Mouse (Mus musculus) kidney, adult 2 months (tissue): ENCODE data around the gene Snx29. TPM values are rescaled to one million over a fixed set of nuclear protein-coding genes. Genes with fewer than 3 reads are reported as not detected.
A peak's percentile ranks its signal among the peaks of the same experiment; 100 is the strongest.

Experiments used
- DNase-seq: peaks from one replicate; pipeline ENCODE4 v3.0.0; 2021
- H3K27ac ChIP-seq: fragments of 200-500 bp; 2 replicates; pipeline ENCODE4 v1.5.1; 2012; ENCODE audit warnings: low read depth, low read length, control low read depth, inconsistent platforms; ENCODE audit not compliant: insufficient read depth
- H3K27me3 ChIP-seq: fragments of 200-500 bp; replicated peaks from 2 replicates; pipeline ENCODE4 v1.6.1; 2012; ENCODE audit warnings: mild to moderate bottlenecking, moderate library complexity, low read length, inconsistent platforms; ENCODE audit not compliant: control insufficient read depth, insufficient read depth
- H3K36me3 ChIP-seq: fragments of 200-500 bp; 2 replicates; pipeline ENCODE4 v1.6.1; 2012; ENCODE audit warnings: mild to moderate bottlenecking, moderate library complexity, low read length, inconsistent platforms; ENCODE audit not compliant: control insufficient read depth, insufficient read depth
- H3K4me1 ChIP-seq: fragments of 200-500 bp; 2 replicates; pipeline ENCODE4 v1.6.1; 2011; ENCODE audit warnings: low read length; ENCODE audit not compliant: control insufficient read depth, insufficient read depth
- H3K4me3 ChIP-seq: fragments of 200-500 bp; 2 replicates; pipeline ENCODE4 v1.5.1; 2011; ENCODE audit warnings: mild to moderate bottlenecking, low read depth, low read length, control low read depth; ENCODE audit not compliant: insufficient read depth
- CTCF ChIP-seq: fragments of 200-500 bp; conservative IDR thresholded peaks from 2 replicates; pipeline ENCODE4 v1.5.1; 2011; ENCODE audit warnings: low read depth, mild to moderate bottlenecking, control low read depth, low read length, moderate library complexity, mixed read lengths; ENCODE audit not compliant: insufficient read depth, insufficient read length
- POLR2A ChIP-seq: fragments of 200-500 bp; IDR thresholded peaks from one replicate; pipeline ENCODE4 v1.6.1; 2011; ENCODE audit warnings: low read depth, low read length, control low read depth
- WGBS: fragments of 180-500 bp; shearing (Covaris S2); methylation state at CpG from one replicate; pipeline ENCODE4 v1.1.7; 2018; 5-methylcytosine and 5-hydroxymethylcytosine counted together
- polyA plus RNA-seq: library from polyadenylated mRNA; depleted of rRNA; stranded (reverse); fragments of >200 nt; gene quantifications from 2 replicates; pipeline ENCODE4 v1.2.3, GENCODE M21; 2012

Snx29 gene
- polyA plus RNA-seq, 1 experiment, result 64.8 TPM

GRCm38 (mm10) chr16:11561714-11562113 lies 239.0 kb downstream of the Snx29 start:
- Histone ChIP-seq H3K36me3 (no peaks in the 10 kb centered on the region), H3K27ac (no peak overlapping the region), H3K4me1 (peaks cover 28% of the 10 kb centered on the region), H3K27me3 (no peaks in the 10 kb centered on the region), H3K4me3 (no peak overlapping the region)
- WGBS, result 92% methylated on average over 2 of the region's 2 CpGs
- TF ChIP-seq CTCF (no peak), POLR2A (no peak)
- no peak for DNase-seq

GRCm38 (mm10) chr16:11563846-11564245 lies 241.1 kb downstream of the Snx29 start:
- peaks cover 39% of the 10 kb centered on the region for H3K4me1 ChIP-seq
- no peak overlapping the region for H3K27ac ChIP-seq
- TF ChIP-seq CTCF, result no peak
- no peak for TF ChIP-seq POLR2A
- H3K4me3 ChIP-seq, result no peak overlapping the region
- H3K36me3 ChIP-seq, result no peaks in the 10 kb centered on the region
- 17% methylated on average over 4 of the region's 4 CpGs for WGBS
- H3K27me3 ChIP-seq, result no peaks in the 10 kb centered on the region
- DNase-seq, result peak; percentile 37

- DNase-seq, result no peak
- no peak overlapping the region for H3K4me3 ChIP-seq
- no peaks in the 10 kb centered on the region for H3K27me3 ChIP-seq
- WGBS, result 67% methylated on average over 11 of the region's 11 CpGs
- TF ChIP-seq CTCF (no peak), POLR2A (no peak)
- peaks cover 44% of the 10 kb centered on the region for H3K4me1 ChIP-seq
- no peak overlapping the region for H3K27ac ChIP-seq
- no peaks in the 10 kb centered on the region for H3K36me3 ChIP-seq
Observed at GRCm38 (mm10) chr16:11565126-11565525, 242.4 kb downstream of the Snx29 start.

GRCm38 (mm10) chr16:11567594-11567993 lies 244.9 kb downstream of the Snx29 start:
- Histone ChIP-seq H3K36me3 (no peaks in the 10 kb centered on the region), H3K27me3 (no peaks in the 10 kb centered on the region), H3K4me1 (peaks cover 32% of the 10 kb centered on the region), H3K4me3 (no peak overlapping the region), H3K27ac (no peak overlapping the region)
- TF ChIP-seq POLR2A (no peak), CTCF (no peak)
- DNase-seq, result no peak
- WGBS, result 78% methylated on average over 3 of the region's 3 CpGs

- no peak for DNase-seq
- Histone ChIP-seq H3K27me3 (no peaks in the 10 kb centered on the region), H3K4me3 (no peak overlapping the region), H3K4me1 (peaks cover 31% of the 10 kb centered on the region), H3K36me3 (no peaks in the 10 kb centered on the region), H3K27ac (peak overlapping the region; percentile 28; the same call in 1 of the 2 replicates)
- no peak for TF ChIP-seq POLR2A
- TF ChIP-seq CTCF, result no peak
- 62% methylated on average over 4 of the region's 4 CpGs for WGBS
Observed at GRCm38 (mm10) chr16:11568095-11568494, 245.4 kb downstream of the Snx29 start.

- H3K27ac ChIP-seq, result no peak overlapping the region
- no peak overlapping the region for H3K4me3 ChIP-seq
- no peaks in the 10 kb centered on the region for H3K36me3 ChIP-seq
- peaks cover 27% of the 10 kb centered on the region; the same call in 1 of the 2 replicates for H3K4me1 ChIP-seq
- TF ChIP-seq CTCF (no peak), POLR2A (no peak)
- H3K27me3 ChIP-seq, result no peaks in the 10 kb centered on the region
- peak; percentile 60 for DNase-seq
Observed at GRCm38 (mm10) chr16:11568601-11569000, 245.9 kb downstream of the Snx29 start.

- no peak for DNase-seq
- H3K4me3 ChIP-seq, result no peak overlapping the region
- H3K27ac ChIP-seq, result no peak overlapping the region
- TF ChIP-seq CTCF, result no peak
- no peak for TF ChIP-seq POLR2A
- H3K36me3 ChIP-seq, result no peaks in the 10 kb centered on the region
- peaks cover 25% of the 10 kb centered on the region; the same call in 1 of the 2 replicates for H3K4me1 ChIP-seq
- no peaks in the 10 kb centered on the region for H3K27me3 ChIP-seq
- WGBS, result 77% methylated on average over 6 of the region's 6 CpGs
Observed at GRCm38 (mm10) chr16:11569127-11569526, 246.4 kb downstream of the Snx29 start.

- WGBS, result 87% methylated on average over 2 of the region's 2 CpGs
- Histone ChIP-seq H3K4me3 (no peak overlapping the region), H3K27ac (no peak overlapping the region), H3K27me3 (no peaks in the 10 kb centered on the region), H3K4me1 (peaks cover 22% of the 10 kb centered on the region), H3K36me3 (no peaks in the 10 kb centered on the region)
- TF ChIP-seq CTCF (no peak), POLR2A (no peak)
- no peak for DNase-seq
Observed at GRCm38 (mm10) chr16:11570072-11570471, 247.4 kb downstream of the Snx29 start.
